Mouse (Mus musculus): Measurements from ENCODE around the gene Gpr137.

Gpr137 gene

GRCm38 (mm10) chr19:6925611-6926329 lies 16.5 kb downstream of the Gpr137 start:
- in situ Hi-C loops (cut with MboI, MseI): no loop called here

- in situ Hi-C loops (cut with MboI, MseI): no loop called here
Measured at GRCm38 (mm10) chr19:6925307-6925573, 17.0 kb downstream of the Gpr137 start, which contains the start of gene Catsperz. Gene Catsperz, minus strand, starts transcription at chr19:6925380.

- in situ Hi-C loops (cut with MboI, MseI): loop anchor here in 1 of 2 experiments (5.0 kb wide), 1 partner anchor 48 kb away; the partner anchor contains the start of gene Ppp1r14b
Measured at GRCm38 (mm10) chr19:6924461-6925306, 17.6 kb downstream of the Gpr137 start.

GRCm38 (mm10) chr19:6922901-6923735 lies 19.2 kb downstream of the Gpr137 start:
- in situ Hi-C loops (cut with MboI, MseI): loop anchor here in 1 of 2 experiments (5.0 kb wide), 1 partner anchor 49 kb away; the partner anchor contains the start of gene Ppp1r14b

GRCm38 (mm10) chr19:6921647-6922567 lies 20.4 kb downstream of the Gpr137 start, which contains the start of gene Esrra:
Gene Esrra, minus strand, starts transcription at chr19:6921813.
- in situ Hi-C loops (cut with MboI, MseI): loop anchor here in 1 of 2 experiments (5.0 kb wide), 1 partner anchor 50 kb away; the partner anchor contains the start of gene Ppp1r14b

GRCm38 (mm10) chr19:6920741-6921636 lies 21.3 kb downstream of the Gpr137 start:
- in situ Hi-C loops (cut with MboI, MseI): loop anchor here in 1 of 2 experiments (5.0 kb wide), 1 partner anchor 51 kb away; the partner anchor contains the start of gene Ppp1r14b

GRCm38 (mm10) chr19:6919876-6920740 lies 22.2 kb downstream of the Gpr137 start:
- in situ Hi-C loops (cut with MboI, MseI): loop anchor here (5.0 to 10.0 kb wide), 2 partner anchors 52 to 235 kb away; partner anchors contain the start of gene Ppp1r14b (in 1 of the 2)

GRCm38 (mm10) chr19:6919431-6919830 lies 22.8 kb downstream of the Gpr137 start:
- in situ Hi-C loops (cut with MboI, MseI): loop anchor here in 1 of 2 experiments (10.0 kb wide), 1 partner anchor 235 kb away; no protein-coding TSS in a partner anchor

GRCm38 (mm10) chr19:6918321-6918720 lies 24.0 kb downstream of the Gpr137 start:
- in situ Hi-C loops (cut with MboI, MseI): loop anchor here in 1 of 2 experiments (10.0 kb wide), 1 partner anchor 234 kb away; no protein-coding TSS in a partner anchor

- in situ Hi-C loops (cut with MboI, MseI): loop anchor here in 1 of 2 experiments (10.0 kb wide), 1 partner anchor 232 kb away; no protein-coding TSS in a partner anchor
Measured at GRCm38 (mm10) chr19:6916496-6916895, 25.8 kb downstream of the Gpr137 start.

GRCm38 (mm10) chr19:6915276-6915675 lies 27.0 kb downstream of the Gpr137 start:
- in situ Hi-C loops (cut with MboI, MseI): loop anchor here in 1 of 2 experiments (10.0 kb wide), 1 partner anchor 230 kb away; no protein-coding TSS in a partner anchor

- in situ Hi-C loops (cut with MboI, MseI): loop anchor here (5.0 to 10.0 kb wide), 2 partner anchors 42 to 230 kb away; no protein-coding TSS in a partner anchor
Measured at GRCm38 (mm10) chr19:6914540-6914939, 27.7 kb downstream of the Gpr137 start.

GRCm38 (mm10) chr19:6913991-6914390 lies 28.3 kb downstream of the Gpr137 start:
- in situ Hi-C loops (cut with MboI, MseI): loop anchor here (5.0 to 10.0 kb wide), 2 partner anchors 42 to 229 kb away; no protein-coding TSS in a partner anchor

GRCm38 (mm10) chr19:6913036-6913435 lies 29.2 kb downstream of the Gpr137 start:
- in situ Hi-C loops (cut with MboI, MseI): loop anchor here (5.0 to 10.0 kb wide), 2 partner anchors 41 to 228 kb away; no protein-coding TSS in a partner anchor

GRCm38 (mm10) chr19:6912205-6912970 lies 29.9 kb downstream of the Gpr137 start:
- in situ Hi-C loops (cut with MboI, MseI): loop anchor here (5.0 to 10.0 kb wide), 2 partner anchors 40 to 228 kb away; no protein-coding TSS in a partner anchor
